Mouse (Mus musculus): ENCODE measurements at regions not wholly inside any gene's neighbourhood (a gene's known extent, or its start where the extent isn't known, plus 50 kb on each side); places are given as distances from the start of the nearest gene placed in this dataset.
A peak's percentile ranks its signal among the peaks of the same experiment; 100 is the strongest.

GRCm38 (mm10) chr3:130977921-130978700 lies 132.2 kb upstream of the Lef1 start:
- no peak for DNase-seq

GRCm38 (mm10) chr3:130976206-130976605 lies 134.1 kb upstream of the Lef1 start:
- no peak for DNase-seq

GRCm38 (mm10) chr3:130975291-130975690 lies 135.0 kb upstream of the Lef1 start:
- DNase-seq, result no peak

GRCm38 (mm10) chr3:130972126-130972525 lies 138.1 kb upstream of the Lef1 start:
- peak; percentile 37 for DNase-seq

GRCm38 (mm10) chr3:130965275-130965674 lies 145.0 kb upstream of the Lef1 start:
- no peak for DNase-seq

GRCm38 (mm10) chr3:130964088-130964487 lies 146.2 kb upstream of the Lef1 start:
- no peak for DNase-seq

- DNase-seq, result no peak
Observed at GRCm38 (mm10) chr3:130963625-130964024, 146.6 kb upstream of the Lef1 start.

- no peak for DNase-seq
Observed at GRCm38 (mm10) chr3:130962701-130963472, 147.4 kb upstream of the Lef1 start.

GRCm38 (mm10) chr3:130962151-130962633 lies 148.1 kb upstream of the Lef1 start:
- DNase-seq, result no peak

GRCm38 (mm10) chr3:130961704-130962103 lies 148.6 kb upstream of the Lef1 start:
- DNase-seq, result no peak

GRCm38 (mm10) chr3:130955958-130956357 lies 154.3 kb upstream of the Lef1 start:
- DNase-seq, result peak; percentile 16

GRCm38 (mm10) chr3:130951381-130951780 lies 158.9 kb upstream of the Lef1 start:
- DNase-seq, result no peak

GRCm38 (mm10) chr3:130950872-130951271 lies 159.4 kb upstream of the Lef1 start:
- no peak for DNase-seq

GRCm38 (mm10) chr3:130947880-130948279 lies 162.4 kb upstream of the Lef1 start:
- no peak for DNase-seq

GRCm38 (mm10) chr3:130947277-130947606 lies 163.0 kb upstream of the Lef1 start:
- no peak for DNase-seq

GRCm38 (mm10) chr3:130946576-130947276 lies 163.5 kb upstream of the Lef1 start:
- no peak for DNase-seq

GRCm38 (mm10) chr3:130945861-130946449 lies 164.3 kb upstream of the Lef1 start:
- peak; percentile 72 for DNase-seq

GRCm38 (mm10) chr3:130945396-130945795 lies 164.9 kb upstream of the Lef1 start:
- no peak for DNase-seq

GRCm38 (mm10) chr3:130944241-130944640 lies 166.0 kb upstream of the Lef1 start:
- no peak for DNase-seq

- peak; percentile 28 for DNase-seq
Observed at GRCm38 (mm10) chr3:130942947-130943630, 167.2 kb upstream of the Lef1 start.

GRCm38 (mm10) chr3:130940302-130940867 lies 169.9 kb upstream of the Lef1 start:
- DNase-seq, result peak; percentile 63

GRCm38 (mm10) chr3:130936980-130937379 lies 173.3 kb upstream of the Lef1 start:
- no peak for DNase-seq

All from lung, postnatal 10 days (tissue).